Mouse (Mus musculus): ENCODE results near the gene Zbtb25.

Zbtb25 gene

GRCm38 (mm10) chr12:76341080-76341479 lies 28.3 kb downstream of the Zbtb25 start:
- in situ Hi-C loops (cut with MboI, MseI): loop anchor here (10.0 kb wide), 2 partner anchors 146 to 254 kb away; no protein-coding TSS in a partner anchor

GRCm38 (mm10) chr12:76336111-76336965 lies 33.1 kb downstream of the Zbtb25 start:
- in situ Hi-C loops (cut with MboI, MseI): no loop called here

DNA sequence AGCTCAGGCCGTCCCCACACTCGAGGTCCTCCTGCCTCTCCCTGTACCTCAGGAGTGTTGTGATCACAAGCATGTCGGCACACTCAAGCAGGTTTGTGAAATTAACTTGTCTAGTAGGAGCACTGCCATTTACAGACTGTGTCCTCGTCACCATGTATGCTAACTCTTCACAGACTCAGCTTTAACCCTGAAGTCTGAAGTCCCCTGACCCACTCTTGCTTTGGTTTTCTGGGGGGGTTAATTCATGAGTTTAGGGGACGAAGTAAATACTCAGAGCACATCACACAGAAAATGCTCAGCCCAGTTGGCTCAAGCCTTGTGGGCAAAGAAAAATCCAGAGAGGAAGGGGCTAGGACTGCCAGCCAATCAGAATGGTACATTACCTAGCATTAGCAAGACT lies 33.8 kb downstream of the Zbtb25 start:
- in situ Hi-C loops (cut with MboI, MseI): no loop called here

DNA sequence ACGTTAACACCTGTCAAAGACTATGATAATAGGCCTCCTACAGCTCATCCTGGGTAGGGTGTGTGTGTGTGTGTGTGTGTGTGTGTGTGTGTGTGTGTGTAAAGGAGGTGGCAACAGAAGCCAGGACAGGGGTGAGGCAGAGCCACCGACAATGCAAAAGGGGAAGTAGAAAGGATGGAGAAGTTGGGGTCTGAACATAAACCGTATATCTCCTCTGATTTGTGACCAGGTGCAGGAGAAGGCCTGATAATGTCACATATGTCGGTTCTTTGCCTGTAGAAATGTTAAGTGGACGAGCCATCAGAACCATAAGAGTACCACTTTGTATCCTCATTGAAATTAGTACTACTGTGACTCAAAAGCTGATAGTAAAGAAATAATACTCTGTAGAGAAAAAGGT lies 35.7 kb downstream of the Zbtb25 start:
- in situ Hi-C loops (cut with MboI, MseI): no loop called here

- in situ Hi-C loops (cut with MboI, MseI): no loop called here
These were observed 40.6 kb downstream of the Zbtb25 start for GRCm38 (mm10) chr12:76328567-76329354.

- in situ Hi-C loops (cut with MboI, MseI): no loop called here
These were observed 42.8 kb downstream of the Zbtb25 start for GRCm38 (mm10) chr12:76326437-76327220.

GRCm38 (mm10) chr12:76324679-76325431 lies 44.5 kb downstream of the Zbtb25 start, which contains the start of gene Akap5:
Akap5 (plus strand) TSS chr12:76324891.
- in situ Hi-C loops (cut with MboI, MseI): loop anchor here (25.0 kb wide), 1 partner anchor 1838 kb away; no protein-coding TSS in a partner anchor

DNA sequence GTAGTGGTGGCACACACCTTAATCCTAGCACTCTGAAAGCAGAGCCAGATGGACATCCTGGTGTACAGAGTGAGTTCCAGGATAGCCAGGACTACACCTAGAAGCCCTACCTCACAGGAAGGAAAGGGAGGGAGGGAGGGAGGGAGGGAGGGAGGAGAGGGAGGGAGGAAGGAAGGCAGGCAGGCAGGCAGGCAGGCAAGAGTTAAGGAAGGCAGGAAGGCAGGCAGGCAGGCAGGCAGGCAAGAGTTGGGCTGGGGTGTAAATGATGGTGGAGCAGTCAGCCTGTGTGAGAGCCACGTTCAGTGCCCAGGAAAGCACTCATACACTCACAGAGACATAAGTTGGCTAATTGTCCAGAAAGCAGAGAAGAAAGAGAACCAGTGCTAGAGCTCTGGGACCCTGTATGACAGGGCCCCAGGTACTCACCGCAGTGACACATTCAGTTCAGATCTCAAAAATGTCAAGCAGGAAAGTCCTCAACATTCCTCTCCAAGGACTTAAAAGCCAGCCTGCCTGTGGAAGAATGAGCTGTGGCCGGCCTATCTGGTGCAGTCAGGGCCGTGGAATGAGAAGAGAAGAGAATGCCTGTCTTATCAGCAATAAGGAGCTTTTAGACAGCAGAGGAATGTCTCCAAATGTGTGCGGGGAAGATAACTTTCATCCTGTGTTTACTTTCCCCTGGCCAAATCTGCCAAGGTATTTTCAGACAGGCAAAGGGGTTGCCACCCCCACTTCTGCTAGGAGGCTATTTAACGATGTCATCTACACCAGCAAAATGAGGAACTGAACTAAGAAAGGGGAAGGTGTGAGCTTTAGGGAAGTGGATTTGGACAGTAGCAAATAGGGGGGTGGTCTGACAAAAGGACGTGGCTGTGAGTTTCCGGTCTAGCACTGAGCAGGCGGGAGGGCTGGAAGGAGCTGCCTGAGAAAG lies 50.9 kb downstream of the Zbtb25 start:
- in situ Hi-C loops (cut with MboI, MseI): loop anchor here (25.0 kb wide), 1 partner anchor 1831 kb away; no protein-coding TSS in a partner anchor

- in situ Hi-C loops (cut with MboI, MseI): loop anchor here (25.0 kb wide), 1 partner anchor 1825 kb away; no protein-coding TSS in a partner anchor
These were observed 57.5 kb downstream of the Zbtb25 start for GRCm38 (mm10) chr12:76311951-76312350.

DNA sequence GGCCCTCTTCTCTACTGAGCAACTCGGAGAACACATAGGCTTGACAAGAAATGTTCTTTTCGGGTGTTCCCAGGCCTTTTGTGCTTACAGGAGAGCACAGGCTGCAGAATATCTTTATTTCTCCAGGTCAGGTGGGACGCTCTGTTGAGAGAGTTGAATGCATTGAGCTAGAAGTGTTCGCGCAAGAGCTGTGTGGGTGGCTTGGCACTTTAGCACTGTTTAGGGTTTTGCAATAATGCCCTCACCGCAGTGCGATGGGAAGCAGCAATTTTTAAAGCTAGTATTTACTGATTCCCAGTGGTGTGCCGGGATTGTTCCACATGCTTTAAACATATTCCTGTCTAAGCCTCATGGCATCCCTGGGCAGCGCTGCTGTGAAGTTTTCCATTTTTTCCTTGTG lies 58.2 kb downstream of the Zbtb25 start:
- in situ Hi-C loops (cut with MboI, MseI): loop anchor here (25.0 kb wide), 1 partner anchor 1824 kb away; no protein-coding TSS in a partner anchor

GRCm38 (mm10) chr12:76310633-76311032 lies 58.8 kb downstream of the Zbtb25 start:
- in situ Hi-C loops (cut with MboI, MseI): loop anchor here (25.0 kb wide), 1 partner anchor 1823 kb away; no protein-coding TSS in a partner anchor

DNA sequence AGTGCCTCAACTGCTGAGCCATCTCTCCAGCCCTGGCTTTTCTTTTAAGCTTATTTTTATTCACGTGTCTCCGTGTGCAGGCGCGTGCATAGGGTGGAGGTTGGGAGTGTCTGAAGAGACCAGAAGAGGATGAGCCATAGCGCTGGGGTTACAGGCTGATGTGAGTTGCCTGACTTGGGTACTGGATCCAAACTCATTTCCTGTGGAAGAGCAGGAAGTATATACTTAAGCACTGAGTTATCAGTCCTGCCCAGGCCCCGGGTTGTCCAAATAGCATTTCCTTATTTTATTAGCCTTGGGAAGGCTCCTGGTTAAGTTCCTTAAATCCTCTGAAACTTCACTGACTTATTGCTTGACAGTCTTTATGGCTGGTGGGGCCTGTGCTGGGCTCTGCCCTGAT lies 59.4 kb downstream of the Zbtb25 start:
- in situ Hi-C loops (cut with MboI, MseI): loop anchor here (25.0 kb wide), 1 partner anchor 1823 kb away; no protein-coding TSS in a partner anchor

DNA sequence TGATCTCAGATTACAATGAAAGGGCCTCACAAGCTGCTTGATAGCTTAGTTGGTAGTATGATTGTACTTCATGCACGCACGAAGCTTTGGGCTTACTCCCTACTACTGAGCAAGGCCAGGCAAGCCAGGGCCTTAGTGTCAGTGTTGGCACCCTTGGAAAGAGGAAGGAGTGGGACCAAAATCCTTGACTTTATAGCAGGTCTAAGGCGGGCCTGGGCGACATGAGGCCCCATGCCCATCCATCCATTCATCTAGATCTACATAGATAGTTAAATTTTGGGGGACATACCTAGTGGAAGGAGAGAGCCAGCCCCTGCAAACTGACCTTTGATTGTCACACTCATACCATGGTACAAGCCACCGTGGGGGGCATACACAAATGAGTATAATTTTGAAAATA lies 61.0 kb downstream of the Zbtb25 start:
- in situ Hi-C loops (cut with MboI, MseI): loop anchor here (25.0 kb wide), 1 partner anchor 1821 kb away; no protein-coding TSS in a partner anchor

GRCm38 (mm10) chr12:76307964-76308363 lies 61.4 kb downstream of the Zbtb25 start:
- in situ Hi-C loops (cut with MboI, MseI): loop anchor here (25.0 kb wide), 1 partner anchor 1821 kb away; no protein-coding TSS in a partner anchor

DNA sequence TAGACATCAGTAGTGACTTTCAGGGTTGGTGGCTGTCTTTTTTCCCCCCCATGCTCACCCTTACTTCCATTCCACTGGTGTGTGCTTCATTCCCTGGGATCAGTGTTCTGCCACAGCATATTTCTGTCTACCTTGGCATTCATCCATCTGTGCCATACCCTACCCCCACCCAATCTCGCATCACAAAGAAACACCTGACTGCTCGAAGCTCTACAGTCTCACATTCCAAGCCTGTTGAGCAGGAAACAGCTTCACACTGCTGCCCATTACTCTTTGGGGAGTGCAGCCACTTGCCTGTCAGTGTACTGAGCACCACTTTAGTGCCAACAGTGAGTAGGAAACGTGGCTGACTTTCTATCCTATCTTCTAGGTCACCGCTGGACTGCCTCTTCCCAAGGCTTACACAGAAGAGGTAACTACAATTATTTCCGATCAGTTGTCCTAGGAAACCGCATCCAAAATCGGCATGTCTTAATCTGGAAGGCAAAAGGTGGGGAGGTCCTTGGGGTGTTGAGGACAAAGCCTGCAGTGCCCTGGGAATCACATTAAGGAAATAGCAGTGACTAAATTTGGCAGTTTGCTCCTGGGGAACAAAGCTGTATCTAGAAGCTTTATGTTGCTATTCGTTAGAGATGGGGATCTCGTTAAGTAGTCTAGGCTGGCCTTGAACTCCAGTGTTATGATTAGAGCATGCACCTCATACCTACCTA lies 62.4 kb downstream of the Zbtb25 start:
- in situ Hi-C loops (cut with MboI, MseI): loop anchor here (25.0 kb wide), 1 partner anchor 1820 kb away; no protein-coding TSS in a partner anchor

GRCm38 (mm10) chr12:76305107-76305506 lies 64.3 kb downstream of the Zbtb25 start:
- in situ Hi-C loops (cut with MboI, MseI): loop anchor here (25.0 kb wide), 1 partner anchor 1818 kb away; no protein-coding TSS in a partner anchor

- in situ Hi-C loops (cut with MboI, MseI): loop anchor here (25.0 kb wide), 1 partner anchor 1817 kb away; no protein-coding TSS in a partner anchor
These were observed 65.2 kb downstream of the Zbtb25 start for GRCm38 (mm10) chr12:76304199-76304598.

DNA sequence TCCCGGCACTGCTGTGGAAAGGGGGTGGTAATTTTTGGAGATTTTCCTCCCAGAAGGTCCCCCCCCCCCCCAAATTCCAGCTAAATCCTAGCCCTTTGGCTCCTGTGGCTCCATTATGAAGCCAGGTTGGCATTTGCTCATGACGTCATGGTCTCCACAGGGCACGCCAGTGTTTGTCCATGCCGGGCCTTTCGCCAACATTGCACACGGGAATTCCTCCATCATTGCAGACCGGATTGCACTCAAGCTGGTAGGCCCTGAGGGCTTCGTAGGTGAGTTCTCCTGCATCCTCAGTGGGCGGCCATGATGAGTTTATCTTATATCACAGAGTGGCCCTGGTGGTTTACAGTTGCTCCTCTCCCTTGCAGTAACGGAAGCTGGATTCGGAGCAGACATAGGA lies 65.9 kb downstream of the Zbtb25 start:
- in situ Hi-C loops (cut with MboI, MseI): loop anchor here (25.0 kb wide), 1 partner anchor 1816 kb away; no protein-coding TSS in a partner anchor

All from T-helper 1 cell (primary cell).